13 mouse cellular contexts compared by ENCODE assay signal in the genomic region with DNA sequence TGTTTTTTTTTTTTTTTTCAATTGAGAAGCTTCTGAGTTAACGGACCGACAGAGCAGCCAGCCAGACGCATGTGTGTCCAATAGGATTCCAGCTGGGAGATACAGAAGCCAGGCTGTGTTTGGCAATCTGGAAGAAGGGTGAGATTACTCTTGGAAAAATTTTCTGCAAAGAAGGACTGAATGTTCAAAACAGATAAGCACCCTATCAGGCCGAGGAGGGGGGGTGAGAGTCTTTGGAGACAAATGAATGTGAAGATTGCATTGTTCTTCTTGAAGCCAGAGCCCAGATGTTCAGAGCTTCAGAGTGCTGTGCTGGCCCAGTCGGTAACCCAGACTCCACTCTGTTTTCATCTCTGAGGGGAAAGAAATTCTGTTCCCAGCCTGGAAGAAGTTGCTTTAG.
DNase-seq lines count a peak whose midpoint lies in the region; ATAC-seq and TF ChIP-seq lines count a peak whose summit lies in the region.
"Had no signal": no experiment of that assay in that cellular context is flagged by ENCODE, and none has a peak within 500 bp of the region (broad histone marks: within the 10 kb centered on the region; RNA-seq: fewer than 3 reads in every experiment).

No protein-coding gene starts in this region.

- H3K4me1 ChIP-seq in embryonic facial prominence, embryonic 15.5 days, result no peaks in the 10 kb centered on the region
- no peaks in the 10 kb centered on the region for H3K4me1 ChIP-seq in heart, embryonic 11.5 days (ENCODE audit: control insufficient read depth, insufficient read depth, low read length)
- H3K4me1 ChIP-seq in lung, embryonic 16.5 days (replicated peaks; ENCODE audit: control insufficient read depth, insufficient read depth, low read length), result no peaks in the 10 kb centered on the region
- no peaks in the 10 kb centered on the region for H3K4me1 ChIP-seq in stomach, postnatal 0 days (replicated peaks; ENCODE audit: control insufficient read depth, insufficient read depth)

- WGBS in embryonic facial prominence, embryonic 15.5 days, result 44% methylated on average over 5 of the region's 5 CpGs
- WGBS in heart, embryonic 11.5 days (ENCODE audit: insufficient replicate concordance), result 31% methylated on average over 5 of the region's 5 CpGs
- 40% methylated on average over 5 of the region's 5 CpGs for WGBS in lung, embryonic 16.5 days
- 42% methylated on average over 5 of the region's 5 CpGs for WGBS in stomach, postnatal 0 days

- H3K27ac ChIP-seq in embryonic facial prominence, embryonic 15.5 days (replicated peaks), result peak overlapping the region; percentile 60
- H3K27ac ChIP-seq in heart, embryonic 11.5 days (ENCODE audit: low read depth, low read length), result peak overlapping the region; percentile 59
- peak overlapping the region; percentile 33; the same call in 1 of the 2 replicates for H3K27ac ChIP-seq in lung, embryonic 16.5 days (ENCODE audit: low read length)
- no peak overlapping the region for H3K27ac ChIP-seq in stomach, postnatal 0 days (replicated peaks)
- H3K27ac ChIP-seq: kidney, postnatal 0 days had no signal

- H3K9ac ChIP-seq in embryonic facial prominence, embryonic 15.5 days, result no peak overlapping the region
- no peak overlapping the region for H3K9ac ChIP-seq in heart, embryonic 11.5 days (ENCODE audit: low read depth, low read length)
- no peak overlapping the region for H3K9ac ChIP-seq in lung, embryonic 16.5 days (ENCODE audit: low read length)
- no peak overlapping the region for H3K9ac ChIP-seq in stomach, postnatal 0 days (ENCODE audit: low read length)

- no peak for TF ChIP-seq EP300 in stomach, postnatal 0 days (optimal IDR thresholded peaks at IDR 0.05)

- H3K9me3 ChIP-seq in embryonic facial prominence, embryonic 15.5 days (replicated peaks), result no peaks in the 10 kb centered on the region
- no peaks in the 10 kb centered on the region for H3K9me3 ChIP-seq in heart, embryonic 11.5 days (replicated peaks; ENCODE audit: control insufficient read depth, low read length)
- H3K9me3 ChIP-seq in lung, embryonic 16.5 days (ENCODE audit: control insufficient read depth, low read length), result no peaks in the 10 kb centered on the region
- no peaks in the 10 kb centered on the region for H3K9me3 ChIP-seq in stomach, postnatal 0 days (ENCODE audit: control insufficient read depth, low read length)

- H3K36me3 ChIP-seq in embryonic facial prominence, embryonic 15.5 days, result no peaks in the 10 kb centered on the region
- H3K36me3 ChIP-seq in heart, embryonic 11.5 days (ENCODE audit: control insufficient read depth, insufficient read depth, low read length), result no peaks in the 10 kb centered on the region
- no peaks in the 10 kb centered on the region for H3K36me3 ChIP-seq in lung, embryonic 16.5 days (ENCODE audit: control insufficient read depth, insufficient read depth, low read length)
- H3K36me3 ChIP-seq in stomach, postnatal 0 days (ENCODE audit: control insufficient read depth, insufficient read depth, low read length), result no peaks in the 10 kb centered on the region

- H3K27me3 ChIP-seq in embryonic facial prominence, embryonic 15.5 days, result no peaks in the 10 kb centered on the region
- H3K27me3 ChIP-seq in heart, embryonic 11.5 days (ENCODE audit: control insufficient read depth, insufficient read depth, low read length), result no peaks in the 10 kb centered on the region
- H3K27me3 ChIP-seq in lung, embryonic 16.5 days (ENCODE audit: control insufficient read depth, insufficient read depth, low read depth, low read length), result no peaks in the 10 kb centered on the region
- H3K27me3 ChIP-seq in stomach, postnatal 0 days (ENCODE audit: control insufficient read depth, insufficient read depth, low read length), result no peaks in the 10 kb centered on the region

- peak; percentile 21 for DNase-seq in kidney, postnatal 14 days
- DNase-seq in kidney, adult 11 months, result no peak
- no peak for DNase-seq in stomach, postnatal 0 days (ENCODE audit: low spot score)
- no peak for DNase-seq in layer of hippocampus, adult 9-10 months (ENCODE audit: low spot score)
- DNase-seq: cerebellum, adult 11 months; spleen, adult 18-20 months; thymus, adult 2 months had no signal

- no peak for TF ChIP-seq CTCF in stomach, postnatal 0 days (IDR thresholded peaks at IDR 0.05; ENCODE audit: low read depth)

- no peak overlapping the region for H3K4me2 ChIP-seq in embryonic facial prominence, embryonic 15.5 days (replicated peaks)
- no peak overlapping the region for H3K4me2 ChIP-seq in heart, embryonic 11.5 days
- no peak overlapping the region for H3K4me2 ChIP-seq in lung, embryonic 16.5 days (ENCODE audit: low read depth, low read length)
- H3K4me2 ChIP-seq in stomach, postnatal 0 days (replicated peaks; ENCODE audit: low read depth), result no peak overlapping the region

- ATAC-seq in embryonic facial prominence, embryonic 15.5 days (ENCODE audit: insufficient number of reproducible peaks, low FRiP score, low TSS enrichment, low read depth), result no peak
- ATAC-seq in heart, embryonic 11.5 days (replicated peaks; ENCODE audit: insufficient number of reproducible peaks, low FRiP score, low TSS enrichment), result peak; percentile 63; the same call in 1 of the 2 replicates
- ATAC-seq in lung, embryonic 16.5 days (ENCODE audit: low read depth), result peak; percentile 80
- ATAC-seq in stomach, postnatal 0 days (ENCODE audit: low FRiP score, low TSS enrichment), result no peak
- ATAC-seq in megakaryocyte, adult 5-6 weeks (ENCODE audit: poor library complexity, severe bottlenecking), result no peak
- ATAC-seq: hindbrain, embryonic 16.5 days had no signal

- no peak overlapping the region for H3K4me3 ChIP-seq in embryonic facial prominence, embryonic 15.5 days (replicated peaks)
- no peak overlapping the region for H3K4me3 ChIP-seq in heart, embryonic 11.5 days (ENCODE audit: low read depth, low read length)
- no peak overlapping the region for H3K4me3 ChIP-seq in lung, embryonic 16.5 days (ENCODE audit: low read length)
- no peak overlapping the region for H3K4me3 ChIP-seq in stomach, postnatal 0 days (ENCODE audit: low read depth, low read length)

Comparison
In these comparisons a context has a peak if more than half of its experiments do, and no peak if none do; other contexts are left out.
1. ATAC-seq: peak in heart, embryonic 11.5 days (single experiment) and lung, embryonic 16.5 days (single experiment); none in embryonic facial prominence, embryonic 15.5 days (single experiment), stomach, postnatal 0 days (single experiment) and megakaryocyte, adult 5-6 weeks (single experiment).